10 mouse cellular contexts compared by ENCODE assay signal in genomic region chr14:120297833-120298232, GRCm38 (mm10). TPM values are rescaled to one million over a fixed set of nuclear protein-coding genes. Genes with fewer than 3 reads are reported as not detected.
DNase-seq lines count a peak whose midpoint lies in the region; ATAC-seq and TF ChIP-seq lines count a peak whose summit lies in the region.
"Had no signal": no experiment of that assay in that cellular context is flagged by ENCODE, and none has a peak within 500 bp of the region (broad histone marks: within the 10 kb centered on the region; RNA-seq: fewer than 3 reads in every experiment).

No protein-coding gene starts in this region.

- ATAC-seq in embryonic facial prominence, embryonic 12.5 days (ENCODE audit: insufficient number of reproducible peaks, insufficient read depth, low FRiP score, low TSS enrichment): no peak
- ATAC-seq in limb, embryonic 13.5 days (ENCODE audit: low FRiP score, low read depth): no peak

- no peak overlapping the region for H3K4me3 ChIP-seq in kidney, adult 2 months (ENCODE audit: insufficient read depth, low read depth, low read length)
- H3K4me3 ChIP-seq in C2C12 (ENCODE audit: insufficient read depth, poor library complexity, severe bottlenecking): peak overlapping the region; percentile 21
- no peak overlapping the region for H3K4me3 ChIP-seq in embryonic facial prominence, embryonic 12.5 days
- peak overlapping the region; percentile 11; the same call in 1 of the 2 replicates for H3K4me3 ChIP-seq in limb, embryonic 13.5 days

- no peak for DNase-seq in kidney, adult 2 months
- DNase-seq in kidney, adult 18-20 months: no peak
- no peak for DNase-seq in Muller cell, postnatal 12 days (ENCODE audit: inconsistent ontology term)
- no peak for DNase-seq in thymus, postnatal 0 days (ENCODE audit: low spot score)
- DNase-seq in adipocyte (ENCODE audit: low spot score): no peak
- DNase-seq: cerebellum, postnatal 36 days; gastrocnemius, postnatal 36 days had no signal

- H3K36me3 ChIP-seq in kidney, adult 2 months (ENCODE audit: control insufficient read depth, insufficient read depth, low read length): no peaks in the 10 kb centered on the region
- peaks cover 7% of the 10 kb centered on the region for H3K36me3 ChIP-seq in C2C12 (ENCODE audit: control insufficient read depth, insufficient read depth)
- H3K36me3 ChIP-seq in embryonic facial prominence, embryonic 12.5 days: no peaks in the 10 kb centered on the region
- peaks cover 3% of the 10 kb centered on the region; the same call in 1 of the 2 replicates for H3K36me3 ChIP-seq in limb, embryonic 13.5 days

- TF ChIP-seq CTCF in kidney, adult 2 months (conservative IDR thresholded peaks at IDR 0.05; ENCODE audit: insufficient read depth, insufficient read length, low read depth, low read length): no peak
- no peak for TF ChIP-seq CTCF in C2C12 (IDR thresholded peaks at IDR 0.05; ENCODE audit: control insufficient read depth, insufficient read depth, insufficient read length)

- peaks cover 96% of the 10 kb centered on the region for H3K79me2 ChIP-seq in C2C12 (ENCODE audit: control insufficient read depth, insufficient read depth)

- peaks cover 66% of the 10 kb centered on the region for H3K79me3 ChIP-seq in C2C12 (ENCODE audit: low read depth)

- peaks cover 37% of the 10 kb centered on the region for H3K4me1 ChIP-seq in kidney, adult 2 months (ENCODE audit: control insufficient read depth, insufficient read depth, low read length)
- peaks cover 63% of the 10 kb centered on the region for H3K4me1 ChIP-seq in embryonic facial prominence, embryonic 12.5 days
- peaks cover 83% of the 10 kb centered on the region for H3K4me1 ChIP-seq in limb, embryonic 13.5 days

- no peaks in the 10 kb centered on the region for H3K9me3 ChIP-seq in embryonic facial prominence, embryonic 12.5 days
- no peaks in the 10 kb centered on the region for H3K9me3 ChIP-seq in limb, embryonic 13.5 days

- H3K27me3 ChIP-seq in kidney, adult 2 months (replicated peaks; ENCODE audit: control insufficient read depth, insufficient read depth, low read length): no peaks in the 10 kb centered on the region
- no peaks in the 10 kb centered on the region for H3K27me3 ChIP-seq in C2C12 (ENCODE audit: control insufficient read depth, insufficient read depth, insufficient read length)
- no peaks in the 10 kb centered on the region for H3K27me3 ChIP-seq in embryonic facial prominence, embryonic 12.5 days
- H3K27me3 ChIP-seq in limb, embryonic 13.5 days: no peaks in the 10 kb centered on the region

- H3K9ac ChIP-seq in embryonic facial prominence, embryonic 12.5 days: no peak overlapping the region
- no peak overlapping the region for H3K9ac ChIP-seq in limb, embryonic 13.5 days

- 63% methylated on average over 6 of the region's 6 CpGs for WGBS in kidney, adult 2 months
- 62% methylated on average over 6 of the region's 6 CpGs for WGBS in embryonic facial prominence, embryonic 12.5 days
- 54% methylated on average over 6 of the region's 6 CpGs for WGBS in limb, embryonic 13.5 days

- H3K27ac ChIP-seq in kidney, adult 2 months (ENCODE audit: insufficient read depth, low read depth, low read length): peak overlapping the region; percentile 90
- H3K27ac ChIP-seq in embryonic facial prominence, embryonic 12.5 days: peak overlapping the region; percentile 86
- H3K27ac ChIP-seq in limb, embryonic 13.5 days: peak overlapping the region; percentile 90

- TF ChIP-seq POLR2A in kidney, adult 2 months (IDR thresholded peaks at IDR 0.05; ENCODE audit: low read depth, low read length): no peak

- H3ac ChIP-seq in C2C12 (ENCODE audit: control insufficient read depth, insufficient read length, low read depth): peak overlapping the region; percentile 25

- peak overlapping the region; percentile 45 for H3K4me2 ChIP-seq in embryonic facial prominence, embryonic 12.5 days (replicated peaks)
- peak overlapping the region; percentile 57 for H3K4me2 ChIP-seq in limb, embryonic 13.5 days (replicated peaks)

TF ChIP-seq in C2C12, 6 proteins besides CTCF, POLR2A, EP300 and RAD21:
- no peak for TF ChIP-seq MYOG (IDR thresholded peaks at IDR 0.05; ENCODE audit: control insufficient read depth, extremely low read depth, insufficient read length)
- no peak for TF ChIP-seq MYOD1 (IDR thresholded peaks at IDR 0.05; ENCODE audit: control insufficient read depth, insufficient read length, low read depth)
- no peak for TF ChIP-seq MAX (IDR thresholded peaks at IDR 0.05)
- no peak for TF ChIP-seq CEBPB (IDR thresholded peaks at IDR 0.05; ENCODE audit: low read depth)
- TF ChIP-seq USF1 (IDR thresholded peaks at IDR 0.05; ENCODE audit: low read depth): no peak
- no peak for TF ChIP-seq FOSL1 (IDR thresholded peaks at IDR 0.05; ENCODE audit: insufficient read depth, low read length, poor library complexity, severe bottlenecking)

RNA-seq across cellular contexts. Expression of gene Mbnl2, which starts 22.4 kb away (rescaled TPM):
- 50.0 and 53.9 TPM in 2 replicates for polyA plus RNA-seq in kidney, adult 2 months (2012; rRNA removed)
- polyA plus RNA-seq in C2C12 (2012; fragmentation: generic; extraction: Trizol): 42.1 TPM
- polyA plus RNA-seq in embryonic facial prominence, embryonic 12.5 days (2016; fragmentation: Nextera tagmentation; extraction: Ambion mirVana): 93.2 and 93.6 TPM in 2 replicates
- polyA plus RNA-seq in limb, embryonic 13.5 days (2015; fragmentation: Nextera tagmentation; extraction: Ambion mirVana): 127 TPM in 2 replicates
- polyA plus RNA-seq in thymus, postnatal 0 days (2015; fragmentation: Nextera tagmentation; extraction: Ambion mirVana): 81.9 and 91.2 TPM in 2 replicates

Comparison
In these comparisons a context has a peak if more than half of its experiments do, and no peak if none do; other contexts are left out.
1. H3K4me3 ChIP-seq: peak in C2C12 (single experiment) and limb, embryonic 13.5 days (single experiment); none in kidney, adult 2 months (single experiment) and embryonic facial prominence, embryonic 12.5 days (single experiment).
2. Peak in every context shown above with its lines, with median percentiles within 50 percentile points of each other: H3K27ac ChIP-seq.